Mouse (Mus musculus): ENCODE measurements around the gene Stambp. TPM values are rescaled to one million over a fixed set of nuclear protein-coding genes. Genes with fewer than 3 reads are reported as not detected.

Stambp gene
- polyA plus RNA-seq, 1 experiment, result 14.0 TPM

- no peak for TF ChIP-seq CTCF (IDR thresholded peaks at IDR 0.05; ENCODE audit: insufficient read depth, low read length)
- TF ChIP-seq POLR2A (IDR thresholded peaks at IDR 0.05; ENCODE audit: borderline replicate concordance, extremely low read depth, low read depth, low read length), result no peak
- no peak for DNase-seq
- 67% methylated on average over 22 of the region's 22 CpGs for WGBS
- Histone ChIP-seq H3K4me3 (replicated peaks; ENCODE audit: extremely low read depth, low read depth, low read length) (no peak overlapping the region), H3K4me1 (ENCODE audit: control insufficient read depth, insufficient read depth, low read length) (peaks cover 13% of the 10 kb centered on the region; the same call in 1 of the 2 replicates)
Measured at GRCm38 (mm10) chr6:83496753-83497710, 75.5 kb downstream of the Stambp start.

DNA sequence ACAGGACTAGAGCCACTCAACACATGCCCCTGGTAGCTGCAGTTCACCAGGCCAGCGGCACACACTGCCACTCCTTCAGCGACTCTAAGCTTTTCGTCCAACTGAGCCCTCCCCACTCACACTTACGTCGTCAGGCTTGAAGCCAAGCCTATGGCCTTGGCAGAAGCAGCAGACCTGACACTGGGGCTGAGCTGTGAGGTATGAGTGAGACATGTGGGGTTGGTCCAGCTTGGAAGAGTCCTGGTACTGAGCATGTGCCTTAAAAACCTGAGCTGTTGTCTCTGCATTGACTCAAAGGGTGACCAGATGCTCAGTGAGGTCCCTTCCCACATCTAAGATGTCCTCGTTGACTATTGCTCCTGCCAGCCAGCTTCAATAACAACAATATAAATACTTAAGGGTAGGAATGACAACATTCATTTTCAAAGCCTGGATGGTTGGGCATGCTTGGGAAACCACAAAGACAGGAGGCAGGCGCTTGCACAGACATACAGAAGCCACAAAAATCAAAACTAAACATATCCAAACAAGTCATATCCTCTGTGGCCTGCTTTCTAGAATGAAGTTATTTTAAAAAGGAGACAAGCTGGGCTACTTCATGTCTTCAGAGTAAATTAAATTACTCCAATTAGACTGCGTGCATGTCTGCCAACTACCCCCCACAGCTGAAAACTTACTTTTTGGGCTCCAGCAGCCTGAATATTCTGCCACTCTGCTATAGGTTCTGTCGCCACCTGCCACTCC lies 76.3 kb downstream of the Stambp start:
- WGBS, result 61% methylated on average over 9 of the region's 9 CpGs

More for the DNA sequence above, 76.3 kb downstream of the Stambp start:
- no peak for DNase-seq
- Histone ChIP-seq H3K4me3 (replicated peaks; ENCODE audit: extremely low read depth, low read depth, low read length) (no peak overlapping the region), H3K4me1 (ENCODE audit: control insufficient read depth, insufficient read depth, low read length) (peaks cover 9% of the 10 kb centered on the region; the same call in 1 of the 2 replicates)
- no peak for TF ChIP-seq POLR2A (IDR thresholded peaks at IDR 0.05; ENCODE audit: borderline replicate concordance, extremely low read depth, low read depth, low read length)
- no peak for TF ChIP-seq CTCF (IDR thresholded peaks at IDR 0.05; ENCODE audit: insufficient read depth, low read length)

Other genes starting within 250 kb of the Stambp start
- gene Mthfd2, start 246.8 kb downstream of the Stambp start, polyA plus RNA-seq (2012; rRNA removed), result 1.3 and 2.6 TPM in 2 replicates
- gene Mob1a, start 246.7 kb downstream of the Stambp start, polyA plus RNA-seq (2012; rRNA removed), result 39.1 and 41.3 TPM in 2 replicates
- 7.5 and 12.5 TPM in 2 replicates for gene Bola3, start 223.6 kb downstream of the Stambp start, polyA plus RNA-seq (2012; rRNA removed)
- 16.0 and 22.4 TPM in 2 replicates for gene Tet3, start 113.6 kb downstream of the Stambp start, polyA plus RNA-seq (2012; rRNA removed)
- 54.9 and 55.5 TPM in 2 replicates for gene Dguok, start 65.8 kb downstream of the Stambp start, polyA plus RNA-seq (2012; rRNA removed)
- 64.6 and 108 TPM in 2 replicates for gene Actg2, start 36.5 kb downstream of the Stambp start, polyA plus RNA-seq (2012; rRNA removed)
- not detected in 2 replicates for gene Clec4f, start 83.5 kb upstream of the Stambp start, polyA plus RNA-seq (2012; rRNA removed)
- gene Cd207, start 105.1 kb upstream of the Stambp start, polyA plus RNA-seq (2012; rRNA removed), result 1.2 and 2.6 TPM in 2 replicates
- not detected in 2 replicates for gene Vax2, start 138.5 kb upstream of the Stambp start, polyA plus RNA-seq (2012; rRNA removed)
- gene Atp6v1b1, start 170.3 kb upstream of the Stambp start, polyA plus RNA-seq (2012; rRNA removed), result 6.1 and 7.7 TPM in 2 replicates
- gene Ankrd53, start 189.9 kb upstream of the Stambp start, polyA plus RNA-seq (2012; rRNA removed), result not detected in 2 replicates
- gene Tex261, start 203.1 kb upstream of the Stambp start, polyA plus RNA-seq (2012; rRNA removed), result 88.6 and 101 TPM in 2 replicates
- gene Nagk, start 222.3 kb upstream of the Stambp start, polyA plus RNA-seq (2012; rRNA removed), result 20.5 and 27.6 TPM in 2 replicates